Comparison of ENCODE assay signal across 10 mouse cellular contexts in genomic region chr6:94774871-94775270, GRCm38 (mm10).
DNase-seq lines count a peak whose midpoint lies in the region; ATAC-seq and TF ChIP-seq lines count a peak whose summit lies in the region.
"Had no signal": no experiment of that assay in that cellular context is flagged by ENCODE, and none has a peak within 500 bp of the region (broad histone marks: within the 10 kb centered on the region; RNA-seq: fewer than 3 reads in every experiment).

No protein-coding gene starts in this region.

- ATAC-seq in lung, embryonic 14.5 days (ENCODE audit: insufficient read depth) = no peak
- ATAC-seq in forebrain, postnatal 0 days = no peak
- no peak for ATAC-seq in limb, embryonic 13.5 days (ENCODE audit: low FRiP score, low read depth)
- no peak for ATAC-seq in stomach, postnatal 0 days (ENCODE audit: low FRiP score, low TSS enrichment)

- no peak overlapping the region for H3K4me3 ChIP-seq in lung, embryonic 14.5 days (ENCODE audit: low read depth, low read length)
- no peak overlapping the region for H3K4me3 ChIP-seq in forebrain, postnatal 0 days (ENCODE audit: low read depth, low read length)
- H3K4me3 ChIP-seq in limb, embryonic 13.5 days = no peak overlapping the region
- no peak overlapping the region for H3K4me3 ChIP-seq in stomach, postnatal 0 days (ENCODE audit: low read depth, low read length)

- no peaks in the 10 kb centered on the region for H3K9me3 ChIP-seq in lung, embryonic 14.5 days (ENCODE audit: low read depth, low read length)
- H3K9me3 ChIP-seq in forebrain, postnatal 0 days (ENCODE audit: low read length) = no peaks in the 10 kb centered on the region
- H3K9me3 ChIP-seq in limb, embryonic 13.5 days = no peaks in the 10 kb centered on the region
- no peaks in the 10 kb centered on the region for H3K9me3 ChIP-seq in stomach, postnatal 0 days (ENCODE audit: control insufficient read depth, low read length)

- H3K4me2 ChIP-seq in lung, embryonic 14.5 days = no peak overlapping the region
- no peak overlapping the region for H3K4me2 ChIP-seq in forebrain, postnatal 0 days (ENCODE audit: low read depth)
- no peak overlapping the region for H3K4me2 ChIP-seq in limb, embryonic 13.5 days (replicated peaks)
- no peak overlapping the region for H3K4me2 ChIP-seq in stomach, postnatal 0 days (replicated peaks; ENCODE audit: low read depth)

- TF ChIP-seq EP300 in stomach, postnatal 0 days (optimal IDR thresholded peaks at IDR 0.05) = no peak

- no peak overlapping the region for H3K9ac ChIP-seq in lung, embryonic 14.5 days
- H3K9ac ChIP-seq in forebrain, postnatal 0 days = no peak overlapping the region
- H3K9ac ChIP-seq in limb, embryonic 13.5 days = no peak overlapping the region
- H3K9ac ChIP-seq in stomach, postnatal 0 days (ENCODE audit: low read length) = no peak overlapping the region

- DNase-seq in lung, embryonic 14.5 days = no peak
- no peak for DNase-seq in lung, adult 18-20 months
- no peak for DNase-seq in forebrain, postnatal 0 days
- no peak for DNase-seq in stomach, postnatal 0 days (ENCODE audit: low spot score)
- no peak for DNase-seq in left cerebral cortex, adult 11 months (ENCODE audit: low spot score)
- no peak for DNase-seq in cerebellum, adult 11-12 months
- DNase-seq: adrenal gland, adult 2 months; gastrocnemius, postnatal 14 days; right cerebral cortex, postnatal 25 days had no signal

- 0 out of 2 replicates have a peak overlapping the region, but pooled peaks have one; percentile 73 for H3K27ac ChIP-seq in lung, embryonic 14.5 days (ENCODE audit: low read depth)
- no peak overlapping the region for H3K27ac ChIP-seq in forebrain, postnatal 0 days (ENCODE audit: low read depth, low read length)
- H3K27ac ChIP-seq in limb, embryonic 13.5 days = peak overlapping the region; percentile 84
- no peak overlapping the region for H3K27ac ChIP-seq in stomach, postnatal 0 days (replicated peaks)

- peaks cover 13% of the 10 kb centered on the region for H3K4me1 ChIP-seq in lung, embryonic 14.5 days (ENCODE audit: insufficient read depth)
- peaks cover 9% of the 10 kb centered on the region; the same call in 1 of the 2 replicates for H3K4me1 ChIP-seq in forebrain, postnatal 0 days (ENCODE audit: insufficient read depth)
- peaks cover 65% of the 10 kb centered on the region for H3K4me1 ChIP-seq in limb, embryonic 13.5 days
- peaks cover 7% of the 10 kb centered on the region; the same call in 1 of the 2 replicates for H3K4me1 ChIP-seq in stomach, postnatal 0 days (replicated peaks; ENCODE audit: control insufficient read depth, insufficient read depth)

- H3K27me3 ChIP-seq in lung, embryonic 14.5 days (ENCODE audit: insufficient read depth, low read length) = no peaks in the 10 kb centered on the region
- H3K27me3 ChIP-seq in forebrain, postnatal 0 days (ENCODE audit: insufficient read depth, low read length) = no peaks in the 10 kb centered on the region
- H3K27me3 ChIP-seq in limb, embryonic 13.5 days = no peaks in the 10 kb centered on the region
- H3K27me3 ChIP-seq in stomach, postnatal 0 days (ENCODE audit: control insufficient read depth, insufficient read depth, low read length) = no peaks in the 10 kb centered on the region

- no peaks in the 10 kb centered on the region for H3K36me3 ChIP-seq in lung, embryonic 14.5 days (ENCODE audit: insufficient read depth)
- H3K36me3 ChIP-seq in forebrain, postnatal 0 days (ENCODE audit: insufficient read depth) = no peaks in the 10 kb centered on the region
- no peaks in the 10 kb centered on the region for H3K36me3 ChIP-seq in limb, embryonic 13.5 days
- H3K36me3 ChIP-seq in stomach, postnatal 0 days (ENCODE audit: control insufficient read depth, insufficient read depth, low read length) = no peaks in the 10 kb centered on the region

- no peak; the same call in 1 of the 2 replicates for TF ChIP-seq CTCF in lung, embryonic 14.5 days (IDR thresholded peaks at IDR 0.05; ENCODE audit: low read depth)
- peak; percentile 27; the same call in 1 of the 2 replicates for TF ChIP-seq CTCF in forebrain, postnatal 0 days (IDR thresholded peaks at IDR 0.05; ENCODE audit: low read depth)
- peak; percentile 43 for TF ChIP-seq CTCF in stomach, postnatal 0 days (IDR thresholded peaks at IDR 0.05; ENCODE audit: low read depth)

- WGBS in lung, embryonic 14.5 days = 97% methylated on average over 3 of the region's 3 CpGs
- 97% methylated on average over 3 of the region's 3 CpGs for WGBS in forebrain, postnatal 0 days
- 91% methylated on average over 3 of the region's 3 CpGs for WGBS in limb, embryonic 13.5 days
- 94% methylated on average over 3 of the region's 3 CpGs for WGBS in stomach, postnatal 0 days

Comparison
In these comparisons a context has a peak if more than half of its experiments do, and no peak if none do; other contexts are left out.
1. H3K27ac ChIP-seq: peak in lung, embryonic 14.5 days (single experiment) and limb, embryonic 13.5 days (single experiment); none in forebrain, postnatal 0 days (single experiment) and stomach, postnatal 0 days (single experiment).